Comparison of ENCODE assay signal across 14 mouse cellular contexts in the genomic region with DNA sequence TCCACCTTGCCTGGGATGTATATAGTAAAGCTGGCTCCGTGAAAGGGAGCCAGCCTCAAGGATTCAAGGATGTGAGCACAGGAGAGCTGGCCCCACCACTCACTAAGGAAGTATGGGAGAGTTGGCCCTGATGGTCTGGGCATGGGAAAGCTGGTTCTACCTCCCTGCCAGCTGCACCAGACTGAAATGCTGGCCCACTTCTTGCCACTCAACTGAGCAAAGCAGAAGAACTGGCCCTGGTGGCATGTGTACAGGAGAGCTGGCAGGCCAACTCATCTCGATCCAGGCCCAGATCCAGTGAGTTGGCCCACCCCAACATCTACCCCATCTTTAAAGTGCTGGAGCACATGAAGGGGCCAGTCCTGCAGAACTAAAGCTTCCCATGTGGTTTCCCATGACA.
DNase-seq lines count a peak whose midpoint lies in the region.
"Had no signal": no experiment of that assay in that cellular context is flagged by ENCODE, and none has a peak within 500 bp of the region (broad histone marks: within the 10 kb centered on the region; RNA-seq: fewer than 3 reads in every experiment).

No protein-coding gene starts in this region.

- DNase-seq in cerebellum, postnatal 10 days, result peak; percentile 51 to 62
- DNase-seq in cerebellum, adult 9-10 months, result no peak
- peak; percentile 84 for DNase-seq in heart, adult 11 months
- DNase-seq in heart, adult 18-20 months, result no peak
- peak; percentile 10 to 28 for DNase-seq in layer of hippocampus, postnatal 14 days (ENCODE audit: low spot score in 2 of 2)
- DNase-seq in layer of hippocampus, adult 8-10 months (ENCODE audit: low spot score in 2 of 2), result no peak
- DNase-seq: adrenal gland, adult 8-10 months; adrenal gland, postnatal 14 days; adrenal gland, postnatal 36 days; B cell, adult 2 months; cerebellum, adult 11-12 months; cerebellum, adult 2 months; cerebellum, adult 9-11 months; forebrain, postnatal 0 days had no signal

Comparison
In these comparisons a context has a peak if more than half of its experiments do, and no peak if none do; other contexts are left out.
1. DNase-seq: peak in cerebellum, postnatal 10 days (2 of 2), heart, adult 11 months (single experiment) and layer of hippocampus, postnatal 14 days (2 of 2); none in cerebellum, adult 9-10 months (single experiment), heart, adult 18-20 months (0 of 2) and layer of hippocampus, adult 8-10 months (0 of 2).